Mouse (Mus musculus) frontal cortex, postnatal 14 days (tissue): ENCODE results near the gene Vdac1.

ENCODE experiments used
- DNase-seq, 2 experiments: peaks; one replicate each; pipeline ENCODE4 v3.0.0; 2022; ENCODE audit warnings: low spot score in 2 of 2

Vdac1 gene

GRCm38 (mm10) chr11:52419861-52420260 lies 59.2 kb downstream of the Vdac1 start:
- DNase-seq: no peak

GRCm38 (mm10) chr11:52420296-52421052 lies 59.8 kb downstream of the Vdac1 start:
- DNase-seq: no peak

GRCm38 (mm10) chr11:52421053-52421778 lies 60.6 kb downstream of the Vdac1 start:
- DNase-seq: peak in 1 of 2 experiments; percentile 69

GRCm38 (mm10) chr11:52429440-52429839 lies 68.8 kb downstream of the Vdac1 start:
- no peak for DNase-seq

GRCm38 (mm10) chr11:52431594-52431993 lies 70.9 kb downstream of the Vdac1 start:
- DNase-seq: peak; percentile 34 to 36

- DNase-seq: no peak
Observed at GRCm38 (mm10) chr11:52432148-52432547, 71.5 kb downstream of the Vdac1 start.

- DNase-seq: no peak
Observed at GRCm38 (mm10) chr11:52433076-52433796, 72.6 kb downstream of the Vdac1 start.

- no peak for DNase-seq
Observed at GRCm38 (mm10) chr11:52433797-52434195, 73.1 kb downstream of the Vdac1 start.

- no peak for DNase-seq
Observed at GRCm38 (mm10) chr11:52435466-52435865, 74.8 kb downstream of the Vdac1 start.

- peak; percentile 26 to 60 for DNase-seq
Observed at GRCm38 (mm10) chr11:52437123-52437522, 76.5 kb downstream of the Vdac1 start.
